Mouse (Mus musculus) stomach, embryonic 15.5 days (tissue): ENCODE measurements around the gene Gm28729. TPM values are rescaled to one million over a fixed set of nuclear protein-coding genes. Genes with fewer than 3 reads are reported as not detected.

Experiments
- ATAC-seq: fragments of 200-750 bp; cut with Nextera tagmentation; 2 replicates; pipeline ENCODE4 v1.8.0; 2017; ENCODE audit warnings: low read depth, moderate number of reproducible peaks, moderate TSS enrichment; ENCODE audit not compliant: insufficient read depth, low FRiP score
- H3K27ac ChIP-seq: fragments of 300-500 bp; sonication (generic); 2 replicates; pipeline ENCODE4 v1.5.1; 2015; ENCODE audit warnings: mild to moderate bottlenecking, inconsistent platforms
- H3K27me3 ChIP-seq: fragments of 300-500 bp; sonication (generic); replicated peaks from 2 replicates; pipeline ENCODE4 v1.6.1; 2015; ENCODE audit warnings: inconsistent platforms
- H3K36me3 ChIP-seq: fragments of 300-500 bp; sonication (generic); 2 replicates; pipeline ENCODE4 v1.6.1; 2015; ENCODE audit warnings: inconsistent platforms
- H3K4me1 ChIP-seq: fragments of 300-500 bp; sonication (generic); 2 replicates; pipeline ENCODE4 v1.6.1; 2015; ENCODE audit warnings: inconsistent platforms
- H3K4me2 ChIP-seq: fragments of 300-500 bp; sonication (generic); 2 replicates; pipeline ENCODE4 v1.6.1; 2015; ENCODE audit warnings: mild to moderate bottlenecking, inconsistent platforms
- H3K4me3 ChIP-seq: fragments of 300-500 bp; sonication (generic); replicated peaks from 2 replicates; pipeline ENCODE4 v1.5.1; 2015; ENCODE audit warnings: inconsistent platforms
- H3K9ac ChIP-seq: fragments of 300-500 bp; sonication (generic); 2 replicates; pipeline ENCODE4 v1.6.1; 2015; ENCODE audit warnings: inconsistent platforms
- H3K9me3 ChIP-seq: fragments of 300-500 bp; sonication (generic); 2 replicates; pipeline ENCODE4 v1.6.1; 2016; ENCODE audit warnings: inconsistent platforms
- WGBS: fragments of 180-500 bp; shearing (Covaris S2); methylation state at CpG from one replicate; pipeline ENCODE4 v1.1.7; 2015; 5-methylcytosine and 5-hydroxymethylcytosine counted together
- polyA plus RNA-seq: library from polyadenylated mRNA; unstranded; fragments of >200 nt; fragmentation: Nextera tagmentation; extraction: Ambion mirVana; gene quantifications from 2 replicates; pipeline ENCODE4 v1.2.1, GENCODE M21; 2015

Gm28729 gene
- polyA plus RNA-seq, result 0.06 TPM in 1 of 2 replicates, not detected in the other

DNA sequence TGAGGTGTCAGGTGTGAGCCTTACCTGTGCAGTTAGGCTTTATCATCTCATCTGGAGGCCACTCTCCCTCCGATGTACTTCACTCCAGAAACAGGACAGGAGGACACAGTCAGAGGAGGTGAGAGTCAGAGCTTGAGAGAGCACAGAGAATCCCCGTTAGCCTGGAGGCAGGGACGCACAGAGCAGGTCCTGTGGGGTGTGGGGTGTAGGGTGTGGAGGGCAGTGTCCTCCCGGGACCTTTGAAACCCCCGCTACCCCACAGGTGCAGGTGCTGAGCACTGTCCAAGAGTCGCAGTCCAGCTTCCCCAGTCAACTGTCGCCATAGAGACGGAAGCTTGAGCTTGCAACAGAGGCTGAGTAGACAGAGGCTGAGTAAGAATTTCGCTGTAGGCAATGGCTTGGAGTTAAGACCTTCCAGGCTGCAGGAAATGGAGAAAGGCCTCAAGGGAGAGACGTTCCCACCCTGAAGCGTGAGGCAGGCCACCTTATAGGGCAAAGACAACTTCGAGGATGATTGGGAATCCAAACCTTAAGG lies at the start of gene Gm28729:
Gene Gm28729 (minus strand): TSS at position 293 of the 535 bp plus-strand sequence.
- Histone ChIP-seq H3K36me3 (no peaks in the 10 kb centered on the region), H3K4me3 (no peak within 1 kb of the TSS), H3K9ac (no peak within 1 kb of the TSS), H3K9me3 (no peaks in the 10 kb centered on the region), H3K4me1 (no peaks in the 10 kb centered on the region), H3K27me3 (no peaks in the 10 kb centered on the region), H3K27ac (no peak within 1 kb of the TSS), H3K4me2 (no peak within 1 kb of the TSS)
- 0 out of 2 replicates have a peak, but pooled peaks have one; percentile 27 for ATAC-seq
- WGBS, result 49% methylated on average over 12 of the region's 12 CpGs

DNA sequence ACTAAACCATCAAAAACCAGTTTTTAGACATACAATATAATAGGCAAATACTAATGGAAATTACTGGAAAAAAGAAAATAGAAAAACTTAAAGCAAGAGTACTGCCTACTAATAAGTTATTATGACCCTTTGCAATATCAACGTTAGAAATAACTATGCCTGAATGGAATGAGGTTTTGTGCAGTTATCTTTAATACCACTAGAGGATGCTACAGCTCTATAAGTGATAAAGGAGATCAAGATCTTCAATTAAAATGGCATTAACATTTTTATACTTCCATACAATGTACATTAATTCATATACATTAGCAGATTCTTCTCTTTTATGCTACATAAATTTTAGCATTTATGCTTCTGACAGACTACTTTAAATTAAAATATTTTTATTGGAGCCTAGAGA lies 48.2 kb upstream of the Gm28729 start:
- Histone ChIP-seq H3K36me3 (peaks cover 16% of the 10 kb centered on the region; the same call in 1 of the 2 replicates), H3K27ac (no peak overlapping the region), H3K27me3 (no peaks in the 10 kb centered on the region), H3K4me1 (no peaks in the 10 kb centered on the region), H3K4me2 (no peak overlapping the region), H3K9me3 (no peaks in the 10 kb centered on the region), H3K4me3 (no peak overlapping the region), H3K9ac (no peak overlapping the region)
- no peak for ATAC-seq
- 2% methylated on average over 1 of the region's 1 CpGs for WGBS

DNA sequence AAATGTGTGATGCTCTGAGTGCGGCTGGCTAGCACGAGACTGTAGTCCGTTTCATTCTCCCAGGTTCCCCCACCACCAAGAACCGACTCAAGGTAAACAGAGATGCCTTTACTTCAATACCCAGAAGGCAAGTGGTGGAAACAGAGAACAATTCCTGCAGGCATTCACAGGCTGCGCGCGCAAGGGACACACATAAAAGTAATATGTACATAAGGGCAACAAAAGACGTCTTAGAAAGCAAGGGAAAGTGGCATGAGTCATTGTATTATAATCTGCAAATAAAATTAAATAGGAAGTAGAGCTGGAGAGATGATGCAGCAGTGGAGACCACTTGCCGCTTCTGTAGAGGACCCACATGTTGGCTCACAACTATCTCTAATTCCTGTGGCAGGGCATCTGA lies 47.7 kb upstream of the Gm28729 start:
- Histone ChIP-seq H3K36me3 (peaks cover 16% of the 10 kb centered on the region; the same call in 1 of the 2 replicates), H3K4me3 (no peak overlapping the region), H3K4me2 (no peak overlapping the region), H3K9me3 (no peaks in the 10 kb centered on the region), H3K4me1 (no peaks in the 10 kb centered on the region), H3K9ac (no peak overlapping the region), H3K27me3 (no peaks in the 10 kb centered on the region), H3K27ac (no peak overlapping the region)
- WGBS, result 79% methylated on average over 9 of the region's 9 CpGs
- ATAC-seq, result no peak

DNA sequence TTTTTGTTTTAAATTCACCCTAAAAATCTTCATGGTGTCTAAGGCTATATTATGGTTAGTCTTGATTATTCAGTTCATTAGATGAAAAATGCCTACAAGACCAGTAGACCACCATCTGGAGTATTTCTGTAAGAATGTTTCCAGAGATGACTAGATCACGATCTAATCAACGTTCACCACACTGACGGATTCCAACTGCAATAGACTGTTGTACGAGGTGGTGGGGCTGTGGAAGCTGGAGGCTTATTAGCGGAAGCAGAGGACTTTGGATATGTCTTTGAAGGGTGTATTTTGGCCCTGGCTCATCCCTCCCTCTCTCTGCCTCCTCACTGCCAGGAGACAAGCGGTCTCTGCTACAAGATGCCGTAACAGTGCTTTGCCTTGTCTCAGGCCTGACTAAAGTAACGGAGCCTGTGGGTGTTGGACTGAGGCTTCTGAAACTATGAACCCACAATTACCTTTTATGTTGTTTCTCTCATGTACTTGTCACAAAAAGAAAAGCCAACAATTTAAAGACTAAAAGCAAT lies 41.5 kb upstream of the Gm28729 start:
- Histone ChIP-seq H3K36me3 (peaks cover 14% of the 10 kb centered on the region), H3K4me1 (no peaks in the 10 kb centered on the region), H3K4me2 (no peak overlapping the region), H3K9ac (no peak overlapping the region), H3K9me3 (no peaks in the 10 kb centered on the region), H3K27ac (no peak overlapping the region), H3K27me3 (no peaks in the 10 kb centered on the region), H3K4me3 (no peak overlapping the region)
- WGBS, result 63% methylated on average over 8 of the region's 8 CpGs
- ATAC-seq, result no peak

DNA sequence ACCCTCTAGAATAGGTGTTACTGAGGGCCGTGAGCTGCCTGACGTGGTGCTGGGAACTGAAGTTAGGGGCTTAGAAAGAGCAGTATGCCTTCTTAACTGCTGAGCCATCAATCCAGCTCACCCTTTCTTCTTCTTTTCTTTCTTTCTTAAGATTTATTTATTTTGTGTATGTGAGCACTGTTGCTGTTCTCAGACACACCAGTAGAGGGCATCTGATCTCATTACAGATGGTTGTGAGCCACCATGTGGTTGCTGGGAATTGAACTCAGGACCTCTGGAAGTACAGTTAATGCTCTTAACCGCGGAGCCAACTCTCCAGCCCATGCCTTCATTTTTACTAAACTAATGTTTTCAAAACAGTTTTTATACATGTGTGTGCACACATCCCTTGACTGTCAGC lies 38.4 kb upstream of the Gm28729 start:
- ATAC-seq, result no peak
- WGBS, result 93% methylated on average over 4 of the region's 4 CpGs
- H3K4me2 ChIP-seq, result no peak overlapping the region
- H3K9me3 ChIP-seq, result no peaks in the 10 kb centered on the region
- H3K4me1 ChIP-seq, result no peaks in the 10 kb centered on the region
- peaks cover 18% of the 10 kb centered on the region for H3K36me3 ChIP-seq
- H3K27ac ChIP-seq, result no peak overlapping the region
- H3K27me3 ChIP-seq, result no peaks in the 10 kb centered on the region
- no peak overlapping the region for H3K9ac ChIP-seq
- H3K4me3 ChIP-seq, result no peak overlapping the region

DNA sequence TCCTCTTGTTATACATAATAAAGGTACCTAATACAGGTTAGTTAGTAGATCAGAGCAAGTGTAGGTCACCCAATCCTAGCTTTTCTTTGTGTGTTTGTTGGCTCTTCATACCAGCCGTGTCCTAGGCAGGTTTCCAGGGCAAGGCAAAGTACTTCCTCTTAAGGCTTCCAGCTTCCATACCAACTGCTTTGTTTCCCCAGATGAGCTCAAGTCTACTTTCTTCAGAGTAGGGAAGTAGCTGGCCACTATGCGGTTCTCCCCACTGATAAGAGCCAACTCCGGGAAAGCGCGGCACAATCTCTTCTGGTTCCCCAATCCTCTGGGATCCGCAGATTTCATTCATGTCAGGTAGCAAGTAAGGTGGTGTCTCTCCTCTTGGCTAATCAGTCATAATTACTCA lies 34.1 kb upstream of the Gm28729 start:
- WGBS, result 88% methylated on average over 6 of the region's 6 CpGs
- no peak overlapping the region for H3K27ac ChIP-seq
- H3K36me3 ChIP-seq, result peaks cover 13% of the 10 kb centered on the region
- no peaks in the 10 kb centered on the region for H3K9me3 ChIP-seq
- no peak overlapping the region for H3K9ac ChIP-seq
- no peak for ATAC-seq
- H3K4me3 ChIP-seq, result no peak overlapping the region
- no peaks in the 10 kb centered on the region for H3K4me1 ChIP-seq
- H3K27me3 ChIP-seq, result no peaks in the 10 kb centered on the region
- no peak overlapping the region for H3K4me2 ChIP-seq

DNA sequence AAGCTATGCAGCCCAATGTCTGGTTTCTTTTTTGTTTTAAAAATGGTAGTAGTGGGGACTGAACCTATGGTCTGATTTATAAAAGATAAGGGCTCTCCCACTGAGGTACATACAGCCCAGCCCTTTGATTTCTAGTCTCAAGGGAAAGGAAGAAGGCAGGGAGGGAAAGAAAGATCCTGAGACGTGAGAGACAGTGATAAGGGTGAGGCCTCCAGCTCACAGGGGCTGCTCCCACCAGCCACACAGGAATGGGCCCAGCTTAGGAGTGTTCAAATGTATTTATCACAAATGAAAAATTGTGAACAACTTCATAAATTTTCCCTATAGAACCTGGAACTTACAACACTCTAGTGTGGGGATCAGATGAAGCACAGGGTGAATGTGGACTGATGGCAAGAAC lies 33.5 kb upstream of the Gm28729 start:
- H3K4me1 ChIP-seq, result no peaks in the 10 kb centered on the region
- no peaks in the 10 kb centered on the region for H3K9me3 ChIP-seq
- no peak overlapping the region for H3K9ac ChIP-seq
- no peak overlapping the region for H3K4me3 ChIP-seq
- H3K27ac ChIP-seq, result no peak overlapping the region
- WGBS, result 70% methylated on average over 1 of the region's 1 CpGs
- peaks cover 10% of the 10 kb centered on the region for H3K36me3 ChIP-seq
- H3K27me3 ChIP-seq, result no peaks in the 10 kb centered on the region
- ATAC-seq, result no peak
- H3K4me2 ChIP-seq, result no peak overlapping the region

DNA sequence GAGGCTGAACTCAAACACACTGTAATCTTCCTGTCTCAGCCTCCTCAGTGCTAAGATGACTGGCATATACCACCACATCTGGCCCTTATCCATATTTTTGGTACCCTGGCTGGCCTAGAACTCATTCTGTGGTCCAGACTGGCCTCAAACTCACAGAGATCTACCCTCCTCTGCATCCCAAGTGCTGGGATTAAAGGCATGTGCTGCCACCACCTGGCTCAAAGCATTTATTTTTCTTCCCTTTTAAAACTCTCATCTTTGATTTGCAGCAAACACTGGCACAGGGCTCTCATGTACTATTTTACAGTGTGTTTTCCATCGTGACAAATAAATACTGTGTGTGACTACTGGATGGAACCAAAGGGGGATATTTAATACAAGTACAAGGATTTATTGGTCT lies 29.0 kb upstream of the Gm28729 start:
- WGBS, result 63% methylated on average over 1 of the region's 1 CpGs
- peaks cover 5% of the 10 kb centered on the region; the same call in 1 of the 2 replicates for H3K36me3 ChIP-seq

DNA sequence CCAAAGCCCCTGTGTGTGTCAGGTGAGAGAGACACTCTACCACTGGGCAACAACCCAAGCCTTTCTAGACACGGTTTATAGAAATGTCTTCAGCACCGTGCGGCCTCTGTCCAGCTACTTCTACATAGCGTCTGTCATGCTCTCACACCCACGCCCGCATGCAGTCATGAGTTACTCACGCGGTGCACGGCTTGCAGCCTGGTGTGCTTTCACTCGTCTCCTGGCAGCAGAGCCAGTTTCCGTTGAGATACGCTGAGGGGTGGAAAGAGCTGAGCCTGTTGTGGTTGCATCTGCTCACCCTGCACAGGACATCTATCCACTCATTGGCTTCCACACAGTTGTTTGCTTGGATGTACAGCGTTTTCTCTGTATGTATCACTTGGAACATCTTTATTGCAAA lies 20.3 kb upstream of the Gm28729 start:
- H3K27ac ChIP-seq, result no peak overlapping the region
- WGBS, result 90% methylated on average over 13 of the region's 13 CpGs
- H3K4me3 ChIP-seq, result no peak overlapping the region
- H3K9ac ChIP-seq, result no peak overlapping the region
- no peaks in the 10 kb centered on the region for H3K4me1 ChIP-seq
- no peak overlapping the region for H3K4me2 ChIP-seq
- ATAC-seq, result no peak
- no peaks in the 10 kb centered on the region for H3K9me3 ChIP-seq
- H3K36me3 ChIP-seq, result peaks cover 16% of the 10 kb centered on the region; the same call in 1 of the 2 replicates
- H3K27me3 ChIP-seq, result no peaks in the 10 kb centered on the region

More for the DNA sequence above, 29.0 kb upstream of the Gm28729 start:
- H3K9ac ChIP-seq, result no peak overlapping the region
- no peak overlapping the region for H3K27ac ChIP-seq
- no peaks in the 10 kb centered on the region for H3K9me3 ChIP-seq
- no peak overlapping the region for H3K4me2 ChIP-seq
- H3K4me3 ChIP-seq, result no peak overlapping the region
- no peak for ATAC-seq
- no peaks in the 10 kb centered on the region for H3K4me1 ChIP-seq
- H3K27me3 ChIP-seq, result no peaks in the 10 kb centered on the region

DNA sequence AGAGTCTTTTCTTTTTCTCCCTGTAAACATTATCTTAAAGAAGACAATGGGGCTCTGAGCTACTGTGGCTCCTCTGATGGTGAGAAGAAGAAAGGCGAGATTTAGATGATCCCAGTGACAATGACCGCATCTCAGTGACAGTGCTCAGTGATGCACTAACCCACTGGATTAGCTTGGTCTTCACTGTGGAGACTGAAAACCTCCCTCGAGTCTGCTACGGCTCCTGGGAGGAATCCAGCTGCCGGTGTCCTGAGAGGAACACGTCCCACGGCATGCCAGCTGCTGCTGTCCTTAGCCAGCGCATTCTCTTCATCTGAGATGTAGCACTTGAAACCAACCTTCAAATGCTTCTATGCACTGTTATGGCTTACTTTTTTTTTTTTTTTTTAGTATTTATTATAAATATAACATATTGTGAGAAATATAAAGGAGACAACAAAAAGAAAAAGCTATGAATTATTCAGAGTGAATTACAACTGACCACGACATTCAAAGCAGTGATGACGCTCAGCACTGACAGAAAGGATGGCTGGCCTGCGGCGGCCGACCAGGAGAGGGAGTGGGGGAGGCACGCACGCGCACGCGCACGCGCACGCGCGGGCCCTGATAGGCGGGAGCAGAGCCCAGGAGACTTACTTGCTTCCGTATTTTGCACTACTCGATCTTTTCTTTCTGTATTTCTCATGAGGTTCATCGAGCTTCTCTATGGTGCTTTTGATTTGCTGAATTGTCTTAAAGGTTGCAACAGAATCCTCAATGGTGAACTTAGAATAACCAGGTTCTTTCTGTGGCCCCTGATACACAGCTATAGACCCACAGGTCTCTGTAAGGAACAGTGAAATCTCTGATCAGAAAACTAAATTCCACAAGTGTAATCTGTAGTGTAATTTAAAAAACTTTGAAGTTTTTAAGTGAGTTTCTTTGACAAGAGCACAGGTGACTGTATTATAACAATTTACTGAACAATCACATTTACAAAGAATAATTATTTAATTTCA lies 18.9 kb upstream of the Gm28729 start:
- Histone ChIP-seq H3K4me3 (peak overlapping the region; percentile 14; the same call in 1 of the 2 replicates), H3K9me3 (no peaks in the 10 kb centered on the region), H3K4me1 (no peaks in the 10 kb centered on the region), H3K4me2 (peak overlapping the region; percentile 36), H3K36me3 (peaks cover 16% of the 10 kb centered on the region; the same call in 1 of the 2 replicates), H3K27ac (no peak overlapping the region), H3K9ac (no peak overlapping the region), H3K27me3 (no peaks in the 10 kb centered on the region)
- ATAC-seq, result peak; percentile 76; the same call in 1 of the 2 replicates
- WGBS, result 39% methylated on average over 27 of the region's 27 CpGs

DNA sequence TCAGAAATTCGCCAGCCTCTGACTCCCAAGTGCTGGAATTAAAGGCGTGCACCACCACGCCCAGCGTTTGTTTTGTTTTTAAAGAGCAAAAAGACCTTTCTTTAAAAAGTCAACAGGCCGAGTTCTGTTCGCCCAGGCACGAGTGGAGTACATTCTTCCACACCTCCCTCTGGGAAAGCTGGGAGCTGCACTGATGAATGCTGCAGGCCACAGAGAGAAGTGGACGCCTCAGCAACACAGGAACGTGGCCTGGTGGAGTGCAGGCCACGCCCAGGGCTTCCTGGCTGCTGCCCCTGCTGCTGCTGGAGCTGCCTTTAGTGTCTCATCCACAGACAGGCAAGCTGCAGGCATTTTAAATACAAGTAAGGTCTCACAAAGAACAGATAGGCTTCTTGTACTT lies 13.9 kb upstream of the Gm28729 start:
- peaks cover 8% of the 10 kb centered on the region; the same call in 1 of the 2 replicates for H3K36me3 ChIP-seq
- H3K4me3 ChIP-seq, result no peak overlapping the region
- H3K9me3 ChIP-seq, result no peaks in the 10 kb centered on the region
- H3K4me2 ChIP-seq, result no peak overlapping the region
- ATAC-seq, result no peak
- peaks cover 9% of the 10 kb centered on the region for H3K4me1 ChIP-seq
- 55% methylated on average over 10 of the region's 10 CpGs for WGBS
- H3K9ac ChIP-seq, result no peak overlapping the region
- no peaks in the 10 kb centered on the region for H3K27me3 ChIP-seq
- no peak overlapping the region for H3K27ac ChIP-seq

DNA sequence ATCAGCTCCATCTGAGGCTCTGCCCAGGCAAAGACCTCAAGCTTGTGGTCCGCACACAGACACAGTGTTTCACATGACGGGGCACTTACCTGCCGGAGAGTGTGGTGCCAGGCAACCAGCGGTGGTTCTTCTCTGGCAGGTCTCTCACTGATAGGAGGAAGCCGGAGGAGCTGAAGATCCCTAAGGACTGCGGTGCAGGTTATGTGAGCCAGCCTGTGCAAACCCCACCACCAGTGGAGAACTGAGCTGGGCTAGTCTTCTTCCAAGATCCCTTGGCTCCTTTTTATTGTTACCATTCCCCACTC lies 12.5 kb upstream of the Gm28729 start:
- 82% methylated on average over 6 of the region's 6 CpGs for WGBS
- 0 out of 2 replicates have a peak, but pooled peaks cover 3% of the 10 kb centered on the region for H3K36me3 ChIP-seq
- no peak overlapping the region for H3K9ac ChIP-seq
- H3K9me3 ChIP-seq, result no peaks in the 10 kb centered on the region
- H3K4me3 ChIP-seq, result no peak overlapping the region
- 0 out of 2 replicates have a peak, but pooled peaks have one; percentile 21 for ATAC-seq
- H3K4me1 ChIP-seq, result peaks cover 9% of the 10 kb centered on the region
- H3K27me3 ChIP-seq, result no peaks in the 10 kb centered on the region
- H3K4me2 ChIP-seq, result peak overlapping the region; percentile 92
- no peak overlapping the region; the same call in 1 of the 2 replicates for H3K27ac ChIP-seq
